Mouse (Mus musculus) liver, embryonic 14.5 days (tissue): ENCODE measurements around the gene Rock2. TPM values are rescaled to one million over a fixed set of nuclear protein-coding genes. Genes with fewer than 3 reads are reported as not detected.
A peak's percentile ranks its signal among the peaks of the same experiment; 100 is the strongest.

Experiments
- ATAC-seq: fragments of 200-750 bp; cut with Nextera tagmentation; 2 replicates; pipeline ENCODE4 v1.8.0; 2017; ENCODE audit warnings: moderate number of reproducible peaks, mild to moderate bottlenecking, moderate library complexity; ENCODE audit not compliant: insufficient read depth
- DNase-seq, 3 experiments: peaks; one replicate each; pipeline ENCODE4 v3.0.0-alpha.2; 2012 to 2013; ENCODE audit warnings: low read depth in 3 of 3, low spot score in 3 of 3
- H3K27ac ChIP-seq: fragments of 300-500 bp; sonication (generic); 2 replicates; pipeline ENCODE4 v1.5.1; 2014; ENCODE audit warnings: moderate library complexity, mild to moderate bottlenecking, control low read depth, inconsistent platforms
- H3K27me3 ChIP-seq: fragments of 300-500 bp; sonication (generic); 2 replicates; pipeline ENCODE4 v1.6.1; 2014; ENCODE audit warnings: mild to moderate bottlenecking, low read length, moderate library complexity; ENCODE audit not compliant: control insufficient read depth, insufficient read depth
- H3K36me3 ChIP-seq: fragments of 300-500 bp; sonication (generic); replicated peaks from 2 replicates; pipeline ENCODE4 v1.6.1; 2014; ENCODE audit warnings: low read depth; ENCODE audit not compliant: control insufficient read depth, insufficient read depth
- H3K4me1 ChIP-seq, 2 experiments: fragments of 200-500 bp in 1 of 2; fragments of 300-500 bp in 1 of 2; sonication (generic) in 1 of 2; replicated peaks; 2 replicates each; pipeline ENCODE4 v1.6.1; 2012 to 2014; ENCODE audit warnings: antibody characterized with exemption in 1 of 2, inconsistent platforms in 1 of 2, low read length in 1 of 2; ENCODE audit not compliant: control insufficient read depth in 2 of 2, insufficient read depth in 2 of 2
- H3K4me2 ChIP-seq: fragments of 300-500 bp; sonication (generic); 2 replicates; pipeline ENCODE4 v1.6.1; 2014; ENCODE audit warnings: low read depth, mild to moderate bottlenecking, control low read depth, moderate library complexity
- H3K4me3 ChIP-seq, 2 experiments: fragments of 200-500 bp in 1 of 2; fragments of 300-500 bp in 1 of 2; sonication (generic) in 1 of 2; 2 replicates each; pipeline ENCODE4 v1.5.1; 2012 to 2014; ENCODE audit warnings: low read depth in 2 of 2, low read length in 2 of 2, mild to moderate bottlenecking in 2 of 2, control low read depth in 1 of 2, inconsistent platforms in 1 of 2, moderate library complexity in 1 of 2; ENCODE audit not compliant: insufficient read depth in 1 of 2
- H3K9ac ChIP-seq: fragments of 300-500 bp; sonication (generic); replicated peaks from 2 replicates; pipeline ENCODE4 v1.6.1; 2014; ENCODE audit warnings: mild to moderate bottlenecking, control low read depth, moderate library complexity
- H3K9me3 ChIP-seq: fragments of 300-500 bp; sonication (generic); 2 replicates; pipeline ENCODE4 v1.6.1; 2016; ENCODE audit warnings: low read length, mixed read lengths; ENCODE audit not compliant: control insufficient read depth
- CTCF ChIP-seq: IDR thresholded peaks from 2 replicates; pipeline ENCODE4 v1.5.1; 2016; ENCODE audit warnings: antibody characterized with exemption, low read depth, control low read depth
- EP300 ChIP-seq: IDR thresholded peaks from 2 replicates; pipeline ENCODE4 v1.6.1; 2016; ENCODE audit warnings: antibody characterized with exemption, low read depth
- WGBS: fragments of 180-500 bp; shearing (Covaris S2); extraction: QIAGEN DNeasy Blood & Tissue Kit; methylation state at CpG from one replicate; pipeline ENCODE4 v1.1.7; 2014; ENCODE audit not compliant: insufficient replicate concordance; 5-methylcytosine and 5-hydroxymethylcytosine counted together
- polyA plus RNA-seq, 2 experiments: library from polyadenylated mRNA; depleted of rRNA in 1 of 2; stranded (reverse) in 1 of 2; unstranded in 1 of 2; fragments of >200 nt; fragmentation: Nextera tagmentation in 1 of 2; extraction: Ambion mirVana in 1 of 2; gene quantifications; 2 replicates each; pipeline versions ENCODE4 v1.2.1 to v1.2.3; 2012 to 2014

Gene Rock2
- polyA plus RNA-seq, 2 experiments, result 5.1 to 5.7 TPM

DNA sequence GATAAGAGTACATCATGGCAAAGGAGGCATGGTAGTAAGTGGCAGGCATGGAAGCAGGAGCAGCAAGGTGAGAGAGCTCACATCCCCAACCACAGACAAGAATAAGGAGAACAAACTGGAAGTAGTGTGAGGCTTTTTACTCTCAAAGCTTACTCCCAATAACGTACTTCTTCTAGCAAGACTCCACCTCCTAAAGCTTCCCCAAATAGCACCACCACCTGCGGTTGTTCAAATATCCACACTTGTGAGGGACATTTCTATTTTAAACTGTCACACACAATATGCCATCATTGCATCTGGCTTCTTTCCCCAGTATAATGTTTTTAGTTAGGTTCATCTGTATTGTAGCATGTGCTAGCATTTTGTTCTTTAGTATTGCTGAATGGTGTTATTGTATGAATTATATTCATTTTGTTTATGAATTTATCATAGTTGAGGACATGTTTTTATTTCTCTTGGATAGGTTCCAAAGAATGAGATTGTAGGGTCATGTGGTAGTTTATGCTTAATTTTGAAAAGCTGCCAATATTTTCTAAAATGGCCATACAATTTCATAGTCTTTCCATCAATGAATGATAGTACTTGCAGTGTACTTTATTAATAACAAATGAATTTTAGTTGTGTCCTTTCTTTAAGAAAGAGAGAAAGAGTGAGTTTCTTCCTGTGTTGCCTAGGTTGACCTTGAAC lies 9.4 kb downstream of the Rock2 start:
- Histone ChIP-seq H3K4me1 (peaks cover 13% of the 10 kb centered on the region in 2 experiments), H3K36me3 (no peaks in the 10 kb centered on the region), H3K9ac (no peak overlapping the region), H3K9me3 (no peaks in the 10 kb centered on the region), H3K27ac (no peak overlapping the region), H3K27me3 (no peaks in the 10 kb centered on the region), H3K4me2 (no peak overlapping the region), H3K4me3 (no peak overlapping the region)
- DNase-seq (no peak), ATAC-seq (no peak)
- 63% methylated on average over 2 of the region's 2 CpGs for WGBS
- TF ChIP-seq EP300 (no peak), CTCF (no peak)

DNA sequence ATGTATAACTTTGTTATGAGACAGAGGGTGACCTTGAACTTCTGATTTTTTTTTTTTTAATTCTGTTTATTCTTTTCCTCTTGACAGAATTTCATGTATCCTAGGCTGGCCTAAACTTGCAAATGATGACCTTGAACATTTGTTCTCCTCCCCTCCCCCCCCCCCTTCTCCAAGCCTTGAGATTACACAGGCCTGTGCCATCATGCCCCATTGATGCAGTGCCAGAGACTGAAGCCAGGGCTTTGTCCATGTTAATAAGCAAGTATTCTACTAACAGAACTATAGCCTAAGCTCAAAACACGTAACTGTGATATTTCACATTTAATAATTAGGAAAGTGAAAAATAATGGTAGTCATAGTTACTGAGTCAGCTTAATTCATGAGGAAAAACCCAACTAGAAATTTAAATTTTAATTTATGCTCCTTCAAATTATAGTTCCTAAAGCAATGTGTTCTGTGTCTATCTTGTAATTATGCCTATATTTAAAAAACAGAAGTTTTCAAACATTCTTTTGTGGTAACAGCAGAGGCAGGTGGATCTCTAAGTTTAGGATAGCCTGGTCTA lies 12.7 kb downstream of the Rock2 start:
- no peak overlapping the region for H3K4me3 ChIP-seq
- ATAC-seq, result no peak
- no peak overlapping the region for H3K4me2 ChIP-seq
- H3K4me1 ChIP-seq, result peaks cover 0 to 2% of the 10 kb centered on the region in 2 experiments; a peak in 1 of 4 replicates
- H3K27me3 ChIP-seq, result no peaks in the 10 kb centered on the region
- no peaks in the 10 kb centered on the region for H3K9me3 ChIP-seq
- no peaks in the 10 kb centered on the region for H3K36me3 ChIP-seq
- 82% methylated on average over 1 of the region's 1 CpGs for WGBS
- no peak for TF ChIP-seq CTCF
- no peak for TF ChIP-seq EP300
- no peak overlapping the region for H3K27ac ChIP-seq
- no peak overlapping the region for H3K9ac ChIP-seq
- no peak for DNase-seq

DNA sequence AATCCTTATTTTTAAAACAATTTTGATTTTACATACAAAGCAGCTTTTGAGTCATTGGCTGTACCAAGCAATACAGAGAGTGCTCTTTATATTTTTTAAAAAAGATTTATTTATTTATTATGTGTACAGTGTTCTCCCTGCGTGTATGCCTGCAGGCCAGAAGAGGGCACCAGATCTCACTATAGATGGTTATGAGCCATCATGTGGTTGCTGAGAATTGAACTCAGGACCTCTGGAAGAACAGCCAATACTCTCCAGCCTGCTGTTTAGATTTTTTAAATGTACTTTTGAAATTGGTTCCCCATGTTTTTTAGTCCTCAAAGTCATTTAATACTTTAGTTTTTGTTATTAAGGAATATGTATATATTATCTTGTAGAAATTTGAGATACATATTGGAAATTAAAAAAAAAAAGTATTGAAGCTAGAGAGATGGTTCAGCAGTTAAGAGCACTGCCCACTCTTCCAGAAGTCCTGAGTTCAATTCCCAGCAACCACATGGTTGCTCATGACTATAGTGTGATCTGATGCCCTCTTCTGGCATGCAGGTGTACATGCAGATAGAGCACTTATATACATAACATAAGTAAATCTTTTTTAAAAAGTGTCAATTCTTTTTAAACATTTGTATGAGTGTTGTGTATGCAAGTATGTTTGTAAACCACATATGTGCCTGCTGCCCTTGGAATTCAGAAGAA lies 13.4 kb downstream of the Rock2 start:
- DNase-seq, result no peak
- H3K9ac ChIP-seq, result no peak overlapping the region
- peaks cover 0 to 2% of the 10 kb centered on the region in 2 experiments; a peak in 1 of 4 replicates for H3K4me1 ChIP-seq
- TF ChIP-seq EP300, result no peak
- peak; percentile 34; the same call in 1 of the 2 replicates for TF ChIP-seq CTCF
- ATAC-seq, result no peak
- 82% methylated on average over 1 of the region's 1 CpGs for WGBS
- no peaks in the 10 kb centered on the region for H3K9me3 ChIP-seq
- no peak overlapping the region for H3K4me2 ChIP-seq
- no peaks in the 10 kb centered on the region for H3K36me3 ChIP-seq
- H3K4me3 ChIP-seq, result no peak overlapping the region
- no peaks in the 10 kb centered on the region for H3K27me3 ChIP-seq
- H3K27ac ChIP-seq, result no peak overlapping the region

DNA sequence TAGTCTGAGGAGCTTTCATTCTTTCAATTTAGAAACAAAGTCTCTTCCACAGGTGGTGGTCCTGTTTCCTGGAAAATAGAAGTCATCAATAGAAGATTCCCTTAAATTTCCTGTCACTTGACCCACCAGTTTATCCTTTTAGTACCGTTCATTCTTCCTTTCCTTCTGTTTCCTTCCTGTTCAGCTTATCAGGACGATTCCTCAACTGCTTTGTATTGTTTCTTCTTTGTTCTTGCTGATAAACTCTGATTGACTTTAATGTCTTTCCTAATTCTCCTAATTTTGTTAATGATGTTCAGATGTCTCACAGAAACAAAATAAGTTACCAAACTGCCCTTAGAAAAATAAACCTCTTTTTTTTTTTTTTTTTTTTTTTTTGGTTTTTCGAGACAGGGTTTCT lies 16.8 kb downstream of the Rock2 start:
- Histone ChIP-seq H3K4me1 (no peaks in the 10 kb centered on the region; a peak in 1 of 4 replicates), H3K9me3 (no peaks in the 10 kb centered on the region), H3K27ac (no peak overlapping the region), H3K4me2 (no peak overlapping the region), H3K36me3 (no peaks in the 10 kb centered on the region), H3K9ac (no peak overlapping the region), H3K4me3 (no peak overlapping the region), H3K27me3 (no peaks in the 10 kb centered on the region)
- TF ChIP-seq EP300, result no peak
- WGBS, result 21% methylated on average over 2 of the region's 3 CpGs
- DNase-seq (no peak), ATAC-seq (no peak)

DNA sequence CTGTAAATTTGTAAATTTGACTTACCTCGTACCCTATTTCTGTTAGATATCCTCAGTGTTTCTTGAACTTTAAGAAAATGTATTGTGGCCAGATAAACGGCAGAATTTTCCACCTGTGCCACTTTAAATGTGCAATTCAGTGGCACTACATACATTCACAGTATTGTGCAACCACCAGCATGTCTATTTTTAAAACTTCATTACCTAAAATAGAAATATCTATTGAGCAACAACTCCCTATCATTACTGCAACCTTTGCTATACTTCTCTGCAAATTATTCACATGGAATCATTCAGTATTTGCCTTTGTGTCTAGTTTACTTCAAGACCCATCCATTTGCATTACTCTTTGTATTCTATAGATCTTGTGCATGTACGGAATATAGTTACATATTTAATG lies 17.9 kb downstream of the Rock2 start:
- WGBS, result 60% methylated on average over 3 of the region's 3 CpGs
- H3K4me2 ChIP-seq, result no peak overlapping the region
- H3K9me3 ChIP-seq, result no peaks in the 10 kb centered on the region
- no peak for ATAC-seq
- H3K27me3 ChIP-seq, result no peaks in the 10 kb centered on the region
- no peaks in the 10 kb centered on the region for H3K36me3 ChIP-seq
- DNase-seq, result no peak
- no peaks in the 10 kb centered on the region; a peak in 1 of 4 replicates for H3K4me1 ChIP-seq
- no peak overlapping the region for H3K27ac ChIP-seq
- no peak overlapping the region for H3K4me3 ChIP-seq
- no peak overlapping the region for H3K9ac ChIP-seq
- TF ChIP-seq EP300, result no peak
- no peak for TF ChIP-seq CTCF
